Mouse (Mus musculus) c-Kit-negative CD71-positive TER-119-positive erythroid progenitor cells, embryonic 14.5 days (primary cell): ENCODE data around the gene Ly6g6d.

Experiments
- DNase-seq: peaks from one replicate; pipeline ENCODE4 v3.0.0-alpha.2; 2013; ENCODE audit warnings: low read depth, low spot score

Gene Ly6g6d

GRCm38 (mm10) chr17:35068213-35068914 is 9.5 kb downstream of the Ly6g6d start:
- DNase-seq: no peak

- no peak for DNase-seq
Observed at GRCm38 (mm10) chr17:35066084-35066483, 11.8 kb downstream of the Ly6g6d start, which contains the start of gene Mpig6b. TSS of gene Mpig6b (minus strand) at chr17:35066184.

- no peak for DNase-seq
Observed at GRCm38 (mm10) chr17:35064951-35065947, 12.6 kb downstream of the Ly6g6d start, which contains the start of gene Ly6g6c. TSS of gene Ly6g6c (plus strand) at chr17:35065388.

- DNase-seq: no peak
Observed at GRCm38 (mm10) chr17:35064378-35064877, 13.4 kb downstream of the Ly6g6d start.

- DNase-seq: no peak
Observed at GRCm38 (mm10) chr17:35063466-35063865, 14.4 kb downstream of the Ly6g6d start.

GRCm38 (mm10) chr17:35061299-35061698 is 16.6 kb downstream of the Ly6g6d start:
- DNase-seq: no peak

GRCm38 (mm10) chr17:35060737-35061297 is 17.0 kb downstream of the Ly6g6d start:
- DNase-seq: no peak

- DNase-seq: no peak
Observed at GRCm38 (mm10) chr17:35060071-35060470, 17.8 kb downstream of the Ly6g6d start.

- DNase-seq: no peak
Observed at GRCm38 (mm10) chr17:35058911-35059892, 18.7 kb downstream of the Ly6g6d start, which contains the start of gene Ddah2. TSS of gene Ddah2 (plus strand) at chr17:35059035.

GRCm38 (mm10) chr17:35058316-35058715 is 19.5 kb downstream of the Ly6g6d start:
- DNase-seq: no peak

GRCm38 (mm10) chr17:35057090-35057489 is 20.8 kb downstream of the Ly6g6d start:
- no peak for DNase-seq

GRCm38 (mm10) chr17:35055691-35056495 is 22.0 kb downstream of the Ly6g6d start:
- DNase-seq: no peak

GRCm38 (mm10) chr17:35052271-35052798 is 25.5 kb downstream of the Ly6g6d start:
- no peak for DNase-seq

- no peak for DNase-seq
Observed at GRCm38 (mm10) chr17:35051156-35052086, 26.4 kb downstream of the Ly6g6d start.

- DNase-seq: no peak
Observed at GRCm38 (mm10) chr17:35050126-35050750, 27.6 kb downstream of the Ly6g6d start.

GRCm38 (mm10) chr17:35049561-35050016 is 28.3 kb downstream of the Ly6g6d start, which contains the start of gene Clic1:
TSS of gene Clic1 (plus strand) at chr17:35049966.
- no peak for DNase-seq

GRCm38 (mm10) chr17:35048932-35049440 is 28.9 kb downstream of the Ly6g6d start:
- DNase-seq: no peak
